In the genomic region with DNA sequence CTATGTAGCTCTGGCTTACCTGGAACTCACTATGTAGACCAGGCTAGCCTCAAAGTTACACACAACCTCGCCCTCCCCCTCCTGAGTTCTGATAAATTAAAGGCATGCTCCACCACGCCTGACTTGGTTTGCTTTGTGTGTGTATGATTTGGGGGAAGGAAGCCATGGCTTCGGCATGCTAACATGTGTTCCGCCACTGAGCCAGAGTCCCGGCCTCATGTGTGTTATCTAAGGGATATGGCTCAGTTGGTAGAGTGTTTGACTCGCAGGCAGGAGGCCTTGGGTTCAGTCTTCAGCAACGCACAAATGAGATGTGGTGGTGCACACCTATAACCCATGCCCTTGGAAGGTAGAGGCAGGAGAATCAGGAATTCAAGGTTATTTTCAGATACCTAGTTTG, we compare ENCODE assay signal across 24 mouse cellular contexts. TPM values are rescaled to one million over a fixed set of nuclear protein-coding genes. Genes with fewer than 3 reads are reported as not detected.
DNase-seq lines count a peak whose midpoint lies in the region; ATAC-seq lines count a peak whose summit lies in the region.
"Had no signal": no experiment of that assay in that cellular context is flagged by ENCODE, and none has a peak within 500 bp of the region (broad histone marks: within the 10 kb centered on the region; RNA-seq: fewer than 3 reads in every experiment).

No protein-coding gene starts in this region.

- no peak overlapping the region for H3K9ac ChIP-seq in liver, embryonic 13.5 days
- H3K9ac ChIP-seq in liver, embryonic 11.5 days (ENCODE audit: low read depth, low read length): no peak overlapping the region
- H3K9ac ChIP-seq in midbrain, embryonic 11.5 days (ENCODE audit: low read length): no peak overlapping the region
- H3K9ac ChIP-seq in midbrain, embryonic 16.5 days (ENCODE audit: low read depth, low read length): no peak overlapping the region

- H3K4me2 ChIP-seq in liver, embryonic 13.5 days: peak overlapping the region; percentile 67; the same call in 1 of the 2 replicates
- H3K4me2 ChIP-seq in liver, embryonic 11.5 days: no peak overlapping the region
- H3K4me2 ChIP-seq in midbrain, embryonic 11.5 days: no peak overlapping the region
- no peak overlapping the region for H3K4me2 ChIP-seq in midbrain, embryonic 16.5 days (ENCODE audit: low read length)

- peaks cover 11% of the 10 kb centered on the region; the same call in 1 of the 2 replicates for H3K36me3 ChIP-seq in heart, embryonic 10.5 days
- peaks cover 13% of the 10 kb centered on the region for H3K36me3 ChIP-seq in liver, embryonic 13.5 days
- 0 out of 2 replicates have a peak, but pooled peaks cover 2% of the 10 kb centered on the region for H3K36me3 ChIP-seq in liver, embryonic 11.5 days (ENCODE audit: control insufficient read depth, insufficient read depth, low read length)
- peaks cover under 1% of the 10 kb centered on the region; the same call in 1 of the 2 replicates for H3K36me3 ChIP-seq in midbrain, embryonic 11.5 days (ENCODE audit: control insufficient read depth, insufficient read depth, low read length)
- peaks cover 9% of the 10 kb centered on the region for H3K36me3 ChIP-seq in midbrain, embryonic 16.5 days (ENCODE audit: control insufficient read depth, insufficient read depth, low read length)

- no peaks in the 10 kb centered on the region for H3K9me3 ChIP-seq in heart, embryonic 10.5 days
- no peaks in the 10 kb centered on the region for H3K9me3 ChIP-seq in liver, embryonic 13.5 days (replicated peaks)
- H3K9me3 ChIP-seq in liver, embryonic 11.5 days (ENCODE audit: control insufficient read depth, low read length): no peaks in the 10 kb centered on the region
- H3K9me3 ChIP-seq in midbrain, embryonic 11.5 days (ENCODE audit: control insufficient read depth, low read length): no peaks in the 10 kb centered on the region
- no peaks in the 10 kb centered on the region for H3K9me3 ChIP-seq in midbrain, embryonic 16.5 days (replicated peaks; ENCODE audit: control insufficient read depth, low read length, poor library complexity, severe bottlenecking)
- H3K9me3 ChIP-seq: G1E had no signal

- H3K4me1 ChIP-seq in heart, embryonic 10.5 days: peaks cover 4% of the 10 kb centered on the region; the same call in 1 of the 2 replicates
- H3K4me1 ChIP-seq in liver, embryonic 13.5 days (replicated peaks): peaks cover 28% of the 10 kb centered on the region
- peaks cover 11% of the 10 kb centered on the region for H3K4me1 ChIP-seq in liver, embryonic 11.5 days (replicated peaks; ENCODE audit: control insufficient read depth, insufficient read depth, low read length)
- H3K4me1 ChIP-seq in midbrain, embryonic 11.5 days (ENCODE audit: control insufficient read depth, insufficient read depth, low read length): no peaks in the 10 kb centered on the region
- H3K4me1 ChIP-seq in midbrain, embryonic 16.5 days (ENCODE audit: control insufficient read depth, insufficient read depth, low read length): no peaks in the 10 kb centered on the region

- ATAC-seq in liver, embryonic 13.5 days (ENCODE audit: low read depth): no peak
- no peak for ATAC-seq in liver, embryonic 11.5 days (replicated peaks; ENCODE audit: low FRiP score)
- ATAC-seq in midbrain, embryonic 11.5 days (ENCODE audit: low FRiP score): no peak
- ATAC-seq in midbrain, embryonic 16.5 days: no peak
- ATAC-seq: activated CD4-positive, CD25-positive, alpha-beta regulatory T cell, adult 4 months; CD4-positive, CD25-positive, alpha-beta regulatory T cell, adult 4 months; Patski had no signal

- 82% methylated on average over 7 of the region's 7 CpGs for WGBS in heart, embryonic 10.5 days
- WGBS in liver, embryonic 13.5 days (ENCODE audit: insufficient replicate concordance): 64% methylated on average over 7 of the region's 7 CpGs
- 77% methylated on average over 7 of the region's 7 CpGs for WGBS in liver, embryonic 11.5 days
- WGBS in midbrain, embryonic 11.5 days: 85% methylated on average over 7 of the region's 7 CpGs
- 85% methylated on average over 7 of the region's 7 CpGs for WGBS in midbrain, embryonic 16.5 days

- H3K27me3 ChIP-seq in heart, embryonic 10.5 days (ENCODE audit: insufficient read depth, poor library complexity, severe bottlenecking): no peaks in the 10 kb centered on the region
- no peaks in the 10 kb centered on the region for H3K27me3 ChIP-seq in liver, embryonic 13.5 days
- no peaks in the 10 kb centered on the region for H3K27me3 ChIP-seq in liver, embryonic 11.5 days (replicated peaks; ENCODE audit: control insufficient read depth, insufficient read depth, low read length)
- H3K27me3 ChIP-seq in midbrain, embryonic 11.5 days (ENCODE audit: control insufficient read depth, insufficient read depth, low read length): no peaks in the 10 kb centered on the region
- H3K27me3 ChIP-seq in midbrain, embryonic 16.5 days (ENCODE audit: control insufficient read depth, insufficient read depth, low read depth, low read length): no peaks in the 10 kb centered on the region
- H3K27me3 ChIP-seq: CH12.LX, Patski had no signal

- no peak overlapping the region for H3K27ac ChIP-seq in heart, embryonic 10.5 days
- peak overlapping the region; percentile 29; the same call in 1 of the 2 replicates for H3K27ac ChIP-seq in liver, embryonic 13.5 days
- H3K27ac ChIP-seq in liver, embryonic 11.5 days (ENCODE audit: low read depth, low read length): no peak overlapping the region
- H3K27ac ChIP-seq in midbrain, embryonic 11.5 days (ENCODE audit: low read depth, low read length): no peak overlapping the region
- H3K27ac ChIP-seq in midbrain, embryonic 16.5 days (ENCODE audit: low read length): no peak overlapping the region

- H3K4me3 ChIP-seq in heart, embryonic 10.5 days: no peak overlapping the region
- H3K4me3 ChIP-seq in liver, embryonic 13.5 days (replicated peaks): no peak overlapping the region
- H3K4me3 ChIP-seq in liver, embryonic 11.5 days (ENCODE audit: low read depth, low read length): no peak overlapping the region
- H3K4me3 ChIP-seq in midbrain, embryonic 11.5 days (ENCODE audit: low read depth, low read length): no peak overlapping the region
- no peak overlapping the region for H3K4me3 ChIP-seq in midbrain, embryonic 16.5 days (ENCODE audit: low read depth, low read length)

- peak; percentile 75 for DNase-seq in heart, adult 11 months
- no peak for DNase-seq in heart, embryonic 10.5 days (ENCODE audit: low spot score)
- DNase-seq in liver, embryonic 13.5 days: no peak
- DNase-seq in liver, embryonic 11.5 days (ENCODE audit: low spot score): no peak
- DNase-seq in midbrain, embryonic 11.5 days (ENCODE audit: low spot score, missing footprints): peak; percentile 39
- peak; percentile 8 for DNase-seq in thymus, postnatal 4 days
- DNase-seq in thymus, postnatal 14 days: no peak
- DNase-seq: adrenal gland, adult 2 months; adrenal gland, adult 8-10 months; adrenal gland, postnatal 10 days; adrenal gland, postnatal 14 days; adrenal gland, postnatal 25 days; adrenal gland, postnatal 36 days; B cell, adult 2 months; cerebellum, adult 11 months; cerebellum, adult 11-12 months had no signal

RNA-seq across cellular contexts. Expression of gene Pdik1l, which starts 15.7 kb away (rescaled TPM):
- 15.8 and 18.2 TPM in 2 replicates for polyA plus RNA-seq in heart, embryonic 10.5 days (2016; fragmentation: Nextera tagmentation; extraction: Ambion mirVana)
- polyA plus RNA-seq in liver, embryonic 13.5 days (2015; fragmentation: Nextera tagmentation; extraction: Ambion mirVana): 12.3 and 15.7 TPM in 2 replicates
- polyA plus RNA-seq in liver, embryonic 11.5 days (2014; fragmentation: Nextera tagmentation; extraction: Ambion mirVana): 19.3 and 20.0 TPM in 2 replicates
- 24.5 and 28.8 TPM in 2 replicates for polyA plus RNA-seq in midbrain, embryonic 11.5 days (2014; fragmentation: Nextera tagmentation; extraction: Ambion mirVana)
- polyA plus RNA-seq in midbrain, embryonic 16.5 days (2015; fragmentation: Nextera tagmentation; extraction: Ambion mirVana): 44.9 and 46.5 TPM in 2 replicates

RNA-seq across cellular contexts. Expression of gene Grrp1, which starts 18.1 kb away (rescaled TPM):
- 6.3 and 8.8 TPM in 2 replicates for polyA plus RNA-seq in heart, embryonic 10.5 days (2016; fragmentation: Nextera tagmentation; extraction: Ambion mirVana)
- polyA plus RNA-seq in liver, embryonic 13.5 days (2015; fragmentation: Nextera tagmentation; extraction: Ambion mirVana): 0.61 and 0.83 TPM in 2 replicates
- polyA plus RNA-seq in liver, embryonic 11.5 days (2014; fragmentation: Nextera tagmentation; extraction: Ambion mirVana): 2.5 and 3.8 TPM in 2 replicates
- polyA plus RNA-seq in midbrain, embryonic 11.5 days (2014; fragmentation: Nextera tagmentation; extraction: Ambion mirVana): 4.2 and 5.1 TPM in 2 replicates
- polyA plus RNA-seq in midbrain, embryonic 16.5 days (2015; fragmentation: Nextera tagmentation; extraction: Ambion mirVana): 12.9 and 16.2 TPM in 2 replicates
- polyA plus RNA-seq: activated CD4-positive, CD25-positive, alpha-beta regulatory T cell, adult 4 months; C2C12; CD4-positive, CD25-positive, alpha-beta regulatory T cell, adult 4 months; G1E; Patski had no signal

RNA-seq across cellular contexts. Expression of gene Gm30191, which starts 25.2 kb away (rescaled TPM):
- not detected in 2 replicates for polyA plus RNA-seq in heart, embryonic 10.5 days (2016; fragmentation: Nextera tagmentation; extraction: Ambion mirVana)
- polyA plus RNA-seq in liver, embryonic 13.5 days (2015; fragmentation: Nextera tagmentation; extraction: Ambion mirVana): not detected in 2 replicates
- polyA plus RNA-seq in liver, embryonic 11.5 days (2014; fragmentation: Nextera tagmentation; extraction: Ambion mirVana): not detected in 2 replicates
- 0.22 TPM in 1 of 2 replicates, not detected in the other for polyA plus RNA-seq in midbrain, embryonic 11.5 days (2014; fragmentation: Nextera tagmentation; extraction: Ambion mirVana)
- not detected in 2 replicates for polyA plus RNA-seq in midbrain, embryonic 16.5 days (2015; fragmentation: Nextera tagmentation; extraction: Ambion mirVana)
- polyA plus RNA-seq: activated CD4-positive, CD25-positive, alpha-beta regulatory T cell, adult 4 months; adrenal gland, adult 2 months; C2C12; CD4-positive, CD25-positive, alpha-beta regulatory T cell, adult 4 months; G1E; Patski had no signal

RNA-seq across cellular contexts. Expression of gene Zfp593, which starts 26.6 kb away (rescaled TPM):
- polyA plus RNA-seq in heart, embryonic 10.5 days (2016; fragmentation: Nextera tagmentation; extraction: Ambion mirVana): 13.3 and 15.3 TPM in 2 replicates
- 10.6 and 11.3 TPM in 2 replicates for polyA plus RNA-seq in liver, embryonic 13.5 days (2015; fragmentation: Nextera tagmentation; extraction: Ambion mirVana)
- polyA plus RNA-seq in liver, embryonic 11.5 days (2014; fragmentation: Nextera tagmentation; extraction: Ambion mirVana): 17.6 and 22.4 TPM in 2 replicates
- 16.8 and 17.0 TPM in 2 replicates for polyA plus RNA-seq in midbrain, embryonic 11.5 days (2014; fragmentation: Nextera tagmentation; extraction: Ambion mirVana)
- 12.4 and 13.4 TPM in 2 replicates for polyA plus RNA-seq in midbrain, embryonic 16.5 days (2015; fragmentation: Nextera tagmentation; extraction: Ambion mirVana)

RNA-seq across cellular contexts. Expression of gene E130218I03Rik, which starts 28.5 kb away (rescaled TPM):
- 0.19 and 0.28 TPM in 2 replicates for polyA plus RNA-seq in heart, embryonic 10.5 days (2016; fragmentation: Nextera tagmentation; extraction: Ambion mirVana)
- 0.21 and 0.52 TPM in 2 replicates for polyA plus RNA-seq in liver, embryonic 13.5 days (2015; fragmentation: Nextera tagmentation; extraction: Ambion mirVana)
- polyA plus RNA-seq in liver, embryonic 11.5 days (2014; fragmentation: Nextera tagmentation; extraction: Ambion mirVana): 0.39 and 0.52 TPM in 2 replicates
- 0.37 TPM in 1 of 2 replicates, not detected in the other for polyA plus RNA-seq in midbrain, embryonic 11.5 days (2014; fragmentation: Nextera tagmentation; extraction: Ambion mirVana)
- polyA plus RNA-seq in midbrain, embryonic 16.5 days (2015; fragmentation: Nextera tagmentation; extraction: Ambion mirVana): 0.24 and 0.51 TPM in 2 replicates
- polyA plus RNA-seq: adrenal gland, adult 2 months; brain, embryonic 14.5 days had no signal

Comparison
In these comparisons a context has a peak if more than half of its experiments do, and no peak if none do; other contexts are left out.
1. DNase-seq: peak in heart, adult 11 months (single experiment), midbrain, embryonic 11.5 days (single experiment) and thymus, postnatal 4 days (single experiment); none in heart, embryonic 10.5 days (single experiment), liver, embryonic 13.5 days (single experiment), liver, embryonic 11.5 days (single experiment) and thymus, postnatal 14 days (single experiment).